Mouse (Mus musculus): ENCODE measurements around the gene Prph.
"Not testable (repeated sequence)": the region's sequence is repeated elsewhere in the genome, so short reads cannot be mapped to it uniquely, and the experiment has no call there.

Prph gene

GRCm38 (mm10) chr15:99032726-99033250, 22.2 kb upstream of the Prph start:
- no peak for DNase-seq (ENCODE audit: extremely low read depth, low read depth, low spot score)

GRCm38 (mm10) chr15:99033498-99034270, 21.3 kb upstream of the Prph start:
- DNase-seq (ENCODE audit: extremely low read depth, low read depth, low spot score): no peak

DNA sequence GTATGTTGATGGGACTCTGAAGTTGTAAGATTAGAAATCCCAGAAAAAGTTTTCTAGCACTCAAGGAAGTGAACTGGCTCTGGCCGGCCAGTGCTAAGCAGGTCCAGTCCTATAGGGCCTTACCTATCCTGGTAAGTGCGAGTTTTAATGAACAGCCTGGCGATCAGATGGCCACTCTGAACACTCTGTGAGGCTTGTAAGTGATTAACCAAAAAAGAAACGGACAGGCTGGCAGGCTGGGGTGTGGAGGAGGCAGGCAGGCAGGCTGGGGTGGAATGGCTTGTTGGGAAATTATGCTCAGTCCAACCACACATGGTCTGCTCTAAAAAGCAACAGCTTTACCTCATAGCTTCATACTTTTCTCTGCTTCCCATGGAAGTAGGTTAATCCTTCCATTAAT, 19.5 kb upstream of the Prph start:
- no peak for DNase-seq (ENCODE audit: extremely low read depth, low read depth, low spot score)

DNA sequence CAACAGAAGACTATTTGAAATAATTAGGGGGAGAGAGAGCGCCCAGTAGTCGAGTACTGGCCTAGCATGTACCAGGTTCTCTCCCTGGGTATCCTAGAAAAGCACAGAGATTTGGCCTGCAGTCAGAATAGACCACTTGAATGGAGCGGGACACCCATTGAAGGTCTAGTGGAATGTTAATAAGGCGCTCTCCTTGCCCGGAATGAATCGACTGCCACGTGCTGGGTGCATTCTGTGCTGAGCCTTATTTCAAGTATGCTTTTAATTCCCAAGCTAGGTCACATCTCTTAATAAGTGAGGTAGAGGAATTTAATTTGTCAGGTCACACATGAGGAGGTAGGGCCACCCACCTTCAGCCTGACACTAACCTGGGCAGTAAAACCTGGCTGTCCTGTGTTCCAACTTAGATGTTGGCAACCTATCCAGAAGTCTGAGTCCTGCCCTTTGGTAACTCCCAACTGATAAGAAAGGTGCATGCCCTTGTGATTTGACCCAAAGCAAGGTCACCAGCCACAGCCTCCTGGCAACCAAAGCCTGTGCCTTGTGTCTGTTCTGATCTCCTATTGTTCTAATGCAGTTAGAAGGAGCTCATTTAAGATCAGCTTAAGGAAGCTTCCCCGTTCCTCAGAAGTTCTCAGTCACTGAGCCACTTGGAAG, 18.6 kb upstream of the Prph start:
- DNase-seq (ENCODE audit: extremely low read depth, low read depth, low spot score): no peak

DNA sequence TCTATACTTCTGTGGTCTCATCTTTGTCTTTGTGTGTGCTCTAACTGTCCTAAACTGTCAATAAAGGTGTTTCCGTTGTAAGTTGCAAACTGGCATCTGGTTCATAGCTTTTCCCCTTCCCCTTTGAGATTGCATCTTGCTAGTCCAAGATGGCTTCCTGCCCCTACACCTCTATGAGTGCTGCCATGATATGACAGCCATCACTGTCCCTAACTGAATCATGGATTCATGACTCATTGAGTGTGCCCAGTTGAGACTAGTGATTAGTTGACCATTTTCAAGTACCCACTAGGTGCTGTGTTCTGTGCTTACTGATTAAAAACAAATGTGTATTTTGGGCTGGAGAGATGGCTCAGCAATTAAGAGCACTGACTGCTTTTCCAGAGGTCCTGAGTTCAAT, 16.9 kb upstream of the Prph start:
- DNase-seq (ENCODE audit: extremely low read depth, low read depth, low spot score): no peak

DNA sequence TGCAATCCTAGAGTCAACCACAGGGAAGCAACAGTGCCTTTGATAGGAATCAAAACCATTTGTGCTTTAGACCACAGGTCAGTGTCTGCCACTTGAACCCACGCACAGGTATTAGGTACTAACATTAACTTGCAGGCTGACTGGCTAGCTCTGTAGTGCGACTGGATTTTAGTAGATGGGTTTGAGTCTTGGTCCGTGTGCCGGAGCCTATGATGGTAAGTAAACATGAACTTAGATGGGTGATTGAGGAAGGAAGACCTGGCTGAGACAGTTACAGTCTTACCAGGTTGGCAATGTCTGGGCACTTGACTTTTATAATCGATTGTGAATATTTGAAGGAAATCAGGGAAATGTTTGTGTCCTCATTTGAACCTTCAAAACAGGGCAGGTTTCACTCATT, 16.2 kb upstream of the Prph start:
- DNase-seq (ENCODE audit: extremely low read depth, low read depth, low spot score): no peak

GRCm38 (mm10) chr15:99039306-99039705, 15.7 kb upstream of the Prph start:
- DNase-seq (ENCODE audit: extremely low read depth, low read depth, low spot score): no peak

DNA sequence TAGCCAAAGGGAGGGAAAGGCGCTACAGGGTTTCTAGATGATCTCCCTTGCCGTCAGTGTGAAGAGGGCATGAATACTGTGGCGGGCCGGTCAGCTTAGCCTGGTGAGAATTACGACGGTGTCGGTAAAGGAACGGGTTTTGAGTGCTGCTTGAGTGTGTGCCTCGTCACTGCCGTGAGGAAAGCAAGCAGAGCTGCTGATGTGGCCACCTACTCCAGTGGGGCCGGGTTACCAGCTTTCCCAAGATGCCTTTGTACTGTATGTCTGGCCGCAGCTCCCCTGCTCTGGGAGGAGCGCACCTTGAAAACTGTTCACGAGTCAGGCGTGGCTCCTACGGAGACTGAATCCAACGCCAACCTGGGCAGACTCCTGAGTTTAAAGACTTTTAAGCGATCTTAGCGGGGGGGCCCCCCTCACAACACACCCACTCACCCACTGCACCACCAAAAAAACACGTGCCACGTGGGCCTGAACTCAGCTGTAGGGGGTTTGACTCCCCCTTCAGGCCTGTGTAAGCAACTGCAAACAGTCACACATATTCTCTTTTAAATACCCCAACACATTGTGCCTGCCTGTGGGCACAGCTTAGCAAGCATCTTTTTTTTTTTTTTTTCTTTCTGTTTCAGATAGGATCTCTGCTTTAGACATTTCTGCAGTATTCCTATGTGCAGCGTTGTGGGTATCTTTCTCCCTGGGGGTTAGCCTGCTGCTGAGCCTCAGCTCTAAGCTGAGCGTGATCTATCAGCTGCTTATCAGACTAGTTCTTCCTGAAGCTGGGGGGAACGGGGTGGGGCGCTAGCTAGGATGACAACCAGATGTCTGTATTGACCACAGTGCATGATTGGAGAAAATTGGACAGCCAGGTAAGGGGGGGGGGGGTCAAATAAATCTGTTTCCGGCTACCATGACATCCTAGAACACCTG, 14.7 kb upstream of the Prph start:
- DNase-seq (ENCODE audit: extremely low read depth, low read depth, low spot score): no peak

GRCm38 (mm10) chr15:99040920-99041856, 13.8 kb upstream of the Prph start:
- no peak for DNase-seq (ENCODE audit: extremely low read depth, low read depth, low spot score)

DNA sequence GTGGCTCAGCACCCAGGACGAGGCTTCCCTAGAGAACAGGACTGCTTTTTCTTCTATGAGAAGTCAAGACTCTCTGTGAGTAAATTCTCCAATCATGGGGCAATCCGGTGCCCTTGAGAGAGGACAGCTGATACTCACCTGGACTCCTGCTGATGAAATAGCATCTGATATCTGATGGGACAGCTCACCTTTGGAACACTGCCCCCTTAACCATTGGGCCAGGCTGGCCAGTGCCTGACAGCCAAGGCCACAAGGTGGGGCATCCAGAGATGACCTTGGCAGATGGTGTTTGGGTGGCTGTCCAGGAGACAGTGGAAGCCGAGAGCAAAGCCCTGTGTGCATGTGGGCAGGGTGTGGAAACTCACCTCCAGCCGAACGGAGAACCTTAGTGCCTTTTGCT, 12.6 kb upstream of the Prph start:
- DNase-seq (ENCODE audit: extremely low read depth, low read depth, low spot score): no peak

DNA sequence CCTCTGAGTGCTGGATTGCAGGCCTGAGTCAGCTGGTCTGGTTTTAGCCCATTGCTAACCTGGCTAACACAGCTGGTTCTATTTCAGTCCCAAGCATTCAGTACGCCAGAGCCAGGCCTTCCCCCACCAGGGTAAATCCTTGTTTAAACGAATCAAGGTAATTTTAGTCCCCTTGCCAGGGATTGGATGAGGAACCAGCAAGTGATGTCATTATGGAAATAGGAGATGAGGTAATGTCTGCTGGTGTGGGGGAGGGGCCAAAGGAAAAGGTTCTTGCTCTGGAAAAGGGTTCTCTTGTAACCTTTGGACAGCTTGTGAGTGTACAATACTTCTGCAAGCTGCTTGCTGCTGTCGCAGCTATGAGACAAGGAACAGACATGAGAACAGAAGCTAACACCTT, 10.1 kb upstream of the Prph start:
- no peak for DNase-seq (ENCODE audit: extremely low read depth, low read depth, low spot score)

DNA sequence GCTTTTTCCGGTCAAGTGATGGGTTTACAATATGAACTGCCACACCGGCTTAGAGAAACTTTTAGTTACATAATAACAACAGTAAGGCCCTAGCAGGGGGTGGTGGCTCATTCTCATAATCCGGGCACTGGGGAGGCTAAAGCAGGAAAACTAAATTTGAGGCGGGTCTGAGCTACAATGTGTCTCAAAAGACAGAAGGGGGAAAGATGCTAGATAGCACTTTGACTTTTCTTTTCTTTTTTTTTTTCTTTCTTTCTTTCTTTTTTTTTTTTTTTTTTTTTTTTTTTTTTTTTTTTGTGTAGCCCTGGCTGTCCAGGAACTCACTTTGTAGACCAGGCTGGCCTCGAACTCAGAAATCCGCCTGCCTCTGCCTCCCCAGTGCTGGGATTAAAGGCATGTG, 9.2 kb upstream of the Prph start:
- not testable (repeated sequence) for DNase-seq (ENCODE audit: extremely low read depth, low read depth, low spot score)

GRCm38 (mm10) chr15:99049473-99050253, 5.3 kb upstream of the Prph start:
- DNase-seq (ENCODE audit: extremely low read depth, low read depth, low spot score): no peak

DNA sequence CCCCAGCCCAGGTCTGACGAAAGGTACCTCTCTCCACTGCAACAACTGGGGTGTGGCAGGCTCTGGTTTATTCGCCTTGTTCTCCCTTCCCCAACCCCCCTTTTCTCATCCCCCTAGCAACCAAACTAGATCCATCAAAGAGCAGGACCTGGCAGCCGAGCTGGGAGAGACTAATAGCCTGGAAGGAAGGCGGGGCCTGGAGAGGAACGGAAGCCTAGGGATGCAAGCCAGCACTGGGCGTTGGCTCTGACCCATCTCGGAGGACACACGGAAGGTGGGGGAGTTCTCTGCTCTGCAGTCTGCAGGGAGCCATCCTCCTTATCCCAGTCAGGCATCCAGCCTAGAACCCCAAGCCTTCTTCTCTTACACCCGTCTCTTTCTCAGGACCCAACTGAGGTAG, 1.6 kb upstream of the Prph start:
- no peak for DNase-seq (ENCODE audit: extremely low read depth, low read depth, low spot score)

DNA sequence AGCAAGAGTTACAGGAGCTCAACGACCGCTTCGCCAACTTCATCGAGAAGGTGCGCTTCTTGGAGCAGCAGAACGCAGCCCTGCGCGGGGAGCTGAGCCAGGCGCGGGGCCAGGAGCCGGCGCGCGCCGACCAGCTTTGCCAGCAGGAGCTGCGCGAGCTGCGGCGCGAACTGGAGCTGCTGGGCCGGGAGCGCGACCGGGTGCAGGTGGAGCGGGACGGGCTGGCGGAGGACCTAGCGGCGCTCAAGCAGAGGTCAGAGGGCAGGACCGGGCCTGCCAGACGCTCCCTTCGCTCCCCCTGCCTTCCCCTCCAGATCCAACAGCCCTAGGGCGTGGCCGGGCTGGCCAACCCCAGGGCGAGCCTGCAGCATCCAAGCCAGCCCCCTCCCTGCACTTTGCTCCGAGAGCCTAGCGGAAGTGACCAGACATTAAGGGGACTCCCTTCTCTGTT, 562 bp downstream of the Prph start:
- DNase-seq (ENCODE audit: extremely low read depth, low read depth, low spot score): no peak

DNA sequence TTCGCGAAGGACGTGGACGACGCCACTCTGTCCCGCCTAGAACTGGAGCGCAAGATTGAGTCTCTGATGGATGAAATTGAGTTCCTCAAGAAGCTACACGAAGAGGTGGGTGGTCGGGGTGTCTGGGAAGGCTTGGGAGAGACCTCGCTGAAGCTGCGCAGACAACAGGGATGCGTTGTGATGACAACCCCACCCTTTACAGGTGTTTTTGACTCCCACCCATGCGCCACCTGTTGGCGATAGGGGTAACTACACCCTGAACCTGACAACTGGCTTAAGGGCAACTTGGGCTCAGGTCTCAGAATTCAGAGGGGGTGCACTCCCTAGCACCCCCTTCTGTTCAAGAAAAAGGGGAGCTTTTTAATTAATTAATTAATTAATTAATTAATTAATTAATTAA, 1.4 kb downstream of the Prph start:
- no peak for DNase-seq (ENCODE audit: extremely low read depth, low read depth, low spot score)

- no peak for DNase-seq (ENCODE audit: extremely low read depth, low read depth, low spot score)
These were observed 10.7 kb downstream of the Prph start for GRCm38 (mm10) chr15:99065557-99066165.

DNA sequence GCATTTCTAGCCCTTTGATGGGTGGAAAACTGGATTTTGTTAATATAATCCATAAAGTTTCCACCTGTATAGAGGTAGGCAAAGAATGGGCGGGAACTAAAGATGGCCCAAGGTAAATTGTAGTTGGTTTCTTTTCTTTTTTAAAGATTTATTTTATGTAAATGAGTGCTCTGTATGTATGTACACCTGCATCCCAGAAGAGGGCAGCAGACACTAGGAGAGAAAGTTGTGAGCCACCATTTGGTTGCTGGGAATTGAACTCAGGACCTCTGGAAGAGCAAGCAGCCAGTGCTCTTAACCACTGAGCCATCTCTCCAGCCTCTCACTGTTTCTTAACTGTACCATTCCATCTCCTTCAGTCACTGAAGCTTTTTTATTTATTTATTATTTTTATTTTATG, 17.0 kb downstream of the Prph start:
- DNase-seq (ENCODE audit: extremely low read depth, low read depth, low spot score): no peak

DNA sequence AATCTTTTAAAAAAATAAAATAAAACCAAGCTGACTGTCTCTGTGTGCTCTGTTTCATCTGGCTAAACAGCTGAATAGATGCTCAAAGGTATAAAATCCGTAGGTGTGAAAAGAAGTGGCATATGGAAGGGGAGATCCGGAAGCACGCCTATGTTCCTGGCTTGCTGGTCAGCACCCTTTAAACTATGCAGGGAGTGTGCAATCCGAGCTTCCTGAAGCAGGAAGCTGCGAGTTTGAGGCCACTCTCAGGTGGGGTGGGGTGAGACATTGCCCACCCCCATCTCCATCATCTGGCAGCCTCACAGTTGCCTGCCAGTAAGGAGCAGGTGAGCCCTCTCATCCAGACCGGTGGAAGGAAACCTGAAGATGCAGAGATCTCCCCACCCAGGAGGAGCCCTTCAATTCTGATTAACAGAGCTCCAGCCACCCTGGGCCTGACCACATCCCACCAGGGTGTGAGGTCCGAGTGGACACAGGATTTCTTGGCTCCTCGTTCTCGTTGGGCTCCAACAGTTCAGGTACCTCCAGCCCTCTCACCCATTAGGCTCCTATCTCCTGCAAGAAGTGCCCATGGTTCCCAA, 19.1 kb downstream of the Prph start, which contains the start of gene Troap:
Gene Troap, plus strand, starts transcription at position 557 of the 581 bp plus-strand sequence.
- no peak for DNase-seq (ENCODE audit: extremely low read depth, low read depth, low spot score)
